Mouse (Mus musculus) hindbrain, embryonic 12.5 days (tissue): ENCODE results near the gene Wdr54. TPM values are rescaled to one million over a fixed set of nuclear protein-coding genes. Genes with fewer than 3 reads are reported as not detected.

ENCODE experiments used
- ATAC-seq: fragments of 200-750 bp; cut with Nextera tagmentation; 2 replicates; pipeline ENCODE4 v1.8.0; 2017; ENCODE audit warnings: moderate TSS enrichment; ENCODE audit not compliant: low FRiP score
- H3K27ac ChIP-seq: fragments of 300-500 bp; sonication (generic); 2 replicates; pipeline ENCODE4 v1.5.1; 2016; ENCODE audit warnings: mild to moderate bottlenecking
- H3K27me3 ChIP-seq: fragments of 300-500 bp; sonication (generic); 2 replicates; pipeline ENCODE4 v1.6.1; 2016; ENCODE audit warnings: mild to moderate bottlenecking
- H3K36me3 ChIP-seq: fragments of 300-500 bp; sonication (generic); 2 replicates; pipeline ENCODE4 v1.6.1; 2016; ENCODE audit warnings: mild to moderate bottlenecking
- H3K4me1 ChIP-seq: fragments of 300-500 bp; sonication (generic); 2 replicates; pipeline ENCODE4 v1.6.1; 2016
- H3K4me2 ChIP-seq: fragments of 300-500 bp; sonication (generic); replicated peaks from 2 replicates; pipeline ENCODE4 v1.6.1; 2016; ENCODE audit warnings: mild to moderate bottlenecking
- H3K4me3 ChIP-seq: fragments of 300-500 bp; sonication (generic); 2 replicates; pipeline ENCODE4 v1.5.1; 2016; ENCODE audit warnings: mild to moderate bottlenecking
- H3K9ac ChIP-seq: fragments of 300-500 bp; sonication (generic); 2 replicates; pipeline ENCODE4 v1.6.1; 2016; ENCODE audit warnings: mild to moderate bottlenecking, moderate library complexity
- H3K9me3 ChIP-seq: fragments of 300-500 bp; sonication (generic); replicated peaks from 2 replicates; pipeline ENCODE4 v1.6.1; 2016; ENCODE audit warnings: mild to moderate bottlenecking
- WGBS: fragments of 180-500 bp; shearing (Covaris S2); methylation state at CpG from one replicate; pipeline ENCODE4 v1.1.7; 2016; 5-methylcytosine and 5-hydroxymethylcytosine counted together
- polyA plus RNA-seq: library from polyadenylated mRNA; unstranded; fragments of >200 nt; fragmentation: Nextera tagmentation; extraction: Ambion mirVana; gene quantifications from 2 replicates; pipeline ENCODE4 v1.2.1, GENCODE M21; 2016

Gene Wdr54
- polyA plus RNA-seq, 1 experiment from 2014 or later: 11.2 TPM

DNA sequence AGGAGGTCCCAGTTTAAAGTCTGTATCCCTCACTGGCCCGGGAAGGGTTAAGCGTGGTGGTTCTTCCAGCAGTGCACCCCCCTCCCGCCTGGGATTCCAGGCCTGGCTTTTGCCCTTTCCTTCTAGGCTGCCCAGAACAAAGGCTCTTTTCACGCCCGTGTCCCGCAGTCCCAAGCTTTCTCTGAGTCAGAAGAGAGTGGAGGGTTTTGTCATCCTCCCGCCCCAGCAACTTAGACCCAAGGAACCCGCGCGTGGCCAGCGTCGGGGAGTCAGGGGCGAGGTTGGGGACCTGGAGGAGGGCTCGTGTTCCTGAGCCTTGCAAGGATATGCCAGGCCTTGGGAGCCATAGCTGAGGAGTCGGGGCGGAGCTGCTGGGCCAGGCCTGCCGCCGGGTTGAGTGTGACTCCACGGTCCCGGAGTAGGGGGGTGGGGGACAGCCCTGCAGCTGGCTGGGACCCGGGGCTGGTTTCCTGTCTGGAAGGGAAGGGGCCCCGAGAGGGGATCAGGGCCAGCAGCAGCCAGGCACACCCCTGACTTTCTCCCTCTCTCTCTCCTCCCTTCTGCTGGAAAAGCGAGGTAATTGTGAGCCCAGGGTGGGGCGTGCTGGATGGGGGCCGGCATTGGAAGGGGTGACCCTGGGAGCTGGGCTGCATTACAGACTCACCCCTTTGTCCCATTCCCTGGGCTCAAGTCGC lies 19.2 kb downstream of the Wdr54 start:
- H3K27me3 ChIP-seq: peaks cover 16% of the 10 kb centered on the region
- no peaks in the 10 kb centered on the region for H3K9me3 ChIP-seq
- H3K4me1 ChIP-seq: peaks cover 52% of the 10 kb centered on the region

GRCm38 (mm10) chr6:83136291-83136880 lies 19.8 kb downstream of the Wdr54 start:
- Histone ChIP-seq H3K9me3 (no peaks in the 10 kb centered on the region), H3K4me2 (peak overlapping the region; percentile 72), H3K4me1 (peaks cover 45% of the 10 kb centered on the region), H3K27ac (peak overlapping the region; percentile 93), H3K36me3 (no peaks in the 10 kb centered on the region), H3K4me3 (peak overlapping the region; percentile 41), H3K9ac (peak overlapping the region; percentile 70), H3K27me3 (peaks cover 16% of the 10 kb centered on the region)
- ATAC-seq: peak; percentile 7; the same call in 1 of the 2 replicates
- 6% methylated on average over 5 of the region's 5 CpGs for WGBS

More for the DNA sequence above, 19.2 kb downstream of the Wdr54 start:
- no peaks in the 10 kb centered on the region for H3K36me3 ChIP-seq
- peak overlapping the region; percentile 72 for H3K4me2 ChIP-seq
- peak overlapping the region; percentile 93 for H3K27ac ChIP-seq
- WGBS: under 1% methylated on average over 26 of the region's 26 CpGs
- peak overlapping the region; percentile 70 for H3K9ac ChIP-seq
- peak; percentile 85 for ATAC-seq
- H3K4me3 ChIP-seq: peak overlapping the region; percentile 41

DNA sequence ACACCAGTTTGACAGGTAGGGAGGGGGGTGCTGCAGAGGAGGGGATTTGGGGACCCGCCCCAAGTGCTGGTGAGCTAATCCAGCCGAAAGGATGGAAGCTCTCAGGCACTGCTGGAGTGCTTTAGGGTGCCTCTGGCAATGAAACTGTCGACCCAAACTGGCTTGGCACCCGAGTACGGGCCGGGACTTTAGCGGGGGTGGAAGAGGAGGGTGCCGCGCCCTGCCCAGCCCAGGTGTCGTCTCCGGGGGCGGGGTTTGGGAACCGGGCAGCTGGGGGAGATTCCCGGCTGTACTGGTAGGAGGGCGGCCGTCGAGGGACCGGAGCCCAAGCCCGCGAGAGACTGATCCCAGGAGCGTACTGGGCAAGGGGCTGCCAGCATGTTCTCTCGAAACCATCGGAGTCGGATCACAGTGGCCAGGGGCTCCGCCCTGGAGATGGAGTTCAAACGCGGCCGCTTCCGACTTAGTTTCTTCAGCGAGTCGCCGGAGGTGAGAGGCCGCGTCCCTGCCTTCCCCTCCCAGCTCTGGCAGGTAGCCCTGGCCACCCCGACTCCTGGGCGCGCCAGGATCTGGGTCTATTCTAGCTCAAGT lies 20.5 kb downstream of the Wdr54 start:
- 3% methylated on average over 37 of the region's 37 CpGs for whole genome bisulfite sequencing
- Histone ChIP-seq H3K27me3 (peaks cover 16% of the 10 kb centered on the region), H3K9ac (peak overlapping the region; percentile 70), H3K4me3 (peak overlapping the region; percentile 41), H3K9me3 (no peaks in the 10 kb centered on the region), H3K4me1 (peaks cover 42% of the 10 kb centered on the region), H3K36me3 (no peaks in the 10 kb centered on the region), H3K27ac (peak overlapping the region; percentile 93; the same call in 1 of the 2 replicates), H3K4me2 (peak overlapping the region; percentile 72)
- ATAC-seq: no peak

GRCm38 (mm10) chr6:83134951-83135513 lies 21.2 kb downstream of the Wdr54 start, which contains the start of gene Rtkn:
Gene Rtkn, plus strand, starts transcription at chr6:83135463.
- peaks cover 42% of the 10 kb centered on the region for H3K4me1 ChIP-seq
- no peak for ATAC-seq
- peak within 1 kb of the TSS; percentile 41 for H3K4me3 ChIP-seq

GRCm38 (mm10) chr6:83134226-83134625 lies 22.0 kb downstream of the Wdr54 start:
- Histone ChIP-seq H3K4me3 (no peak overlapping the region), H3K9ac (no peak overlapping the region), H3K36me3 (no peaks in the 10 kb centered on the region), H3K27ac (no peak overlapping the region), H3K4me2 (no peak overlapping the region), H3K9me3 (no peaks in the 10 kb centered on the region), H3K4me1 (peaks cover 41% of the 10 kb centered on the region), H3K27me3 (peaks cover 16% of the 10 kb centered on the region)
- WGBS: 72% methylated on average over 3 of the region's 3 CpGs
- ATAC-seq: no peak

More at GRCm38 (mm10) chr6:83134951-83135513, 21.2 kb downstream of the Wdr54 start, which contains the start of gene Rtkn:
- Histone ChIP-seq H3K27ac (peak within 1 kb of the TSS; percentile 93), H3K9ac (peak within 1 kb of the TSS; percentile 70), H3K9me3 (no peaks in the 10 kb centered on the region), H3K27me3 (peaks cover 16% of the 10 kb centered on the region), H3K36me3 (no peaks in the 10 kb centered on the region), H3K4me2 (peak within 1 kb of the TSS; percentile 72)
- 55% methylated on average over 7 of the region's 7 CpGs for WGBS

DNA sequence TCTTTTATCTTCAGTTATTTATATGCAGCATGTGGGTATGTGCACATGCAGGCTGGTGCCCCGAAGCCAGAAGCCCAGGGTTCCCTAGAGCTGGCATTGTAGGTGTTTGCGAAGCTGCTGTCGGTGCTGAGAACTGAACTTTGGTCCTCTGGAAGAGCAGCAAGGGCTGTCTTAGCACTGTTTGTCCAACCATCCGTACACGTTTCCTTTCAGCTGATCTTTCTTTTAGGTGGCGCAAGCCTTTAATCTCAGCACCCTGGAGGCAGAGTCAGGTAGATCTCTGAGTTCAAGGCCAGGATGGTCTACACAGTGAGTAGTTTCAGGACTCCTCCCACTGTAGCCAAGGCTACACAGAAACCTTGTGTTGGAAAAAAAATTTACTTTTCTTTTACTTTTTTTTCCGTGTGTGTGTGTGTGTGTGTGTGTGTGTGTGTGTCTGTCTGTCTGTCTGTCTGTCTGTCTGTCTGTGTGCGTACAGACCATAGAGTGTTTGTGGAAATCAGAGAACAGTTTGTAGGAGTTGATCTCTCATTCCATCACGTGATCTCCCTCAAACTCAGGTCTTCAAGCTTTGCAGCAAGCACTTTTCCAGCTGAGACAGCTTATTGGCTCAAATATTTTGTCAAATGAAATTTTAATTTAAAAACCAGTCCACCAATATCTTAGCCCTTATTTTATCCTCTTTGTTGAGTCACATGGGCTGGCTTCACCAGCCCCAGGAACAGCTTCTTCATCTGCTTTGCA lies 23.8 kb downstream of the Wdr54 start:
- WGBS: 89% methylated on average over 9 of the region's 9 CpGs
- Histone ChIP-seq H3K27me3 (peaks cover 16% of the 10 kb centered on the region), H3K9ac (no peak overlapping the region), H3K27ac (no peak overlapping the region), H3K9me3 (no peaks in the 10 kb centered on the region), H3K4me1 (peaks cover 22% of the 10 kb centered on the region), H3K4me2 (no peak overlapping the region), H3K36me3 (no peaks in the 10 kb centered on the region), H3K4me3 (no peak overlapping the region)
- no peak for ATAC-seq

DNA sequence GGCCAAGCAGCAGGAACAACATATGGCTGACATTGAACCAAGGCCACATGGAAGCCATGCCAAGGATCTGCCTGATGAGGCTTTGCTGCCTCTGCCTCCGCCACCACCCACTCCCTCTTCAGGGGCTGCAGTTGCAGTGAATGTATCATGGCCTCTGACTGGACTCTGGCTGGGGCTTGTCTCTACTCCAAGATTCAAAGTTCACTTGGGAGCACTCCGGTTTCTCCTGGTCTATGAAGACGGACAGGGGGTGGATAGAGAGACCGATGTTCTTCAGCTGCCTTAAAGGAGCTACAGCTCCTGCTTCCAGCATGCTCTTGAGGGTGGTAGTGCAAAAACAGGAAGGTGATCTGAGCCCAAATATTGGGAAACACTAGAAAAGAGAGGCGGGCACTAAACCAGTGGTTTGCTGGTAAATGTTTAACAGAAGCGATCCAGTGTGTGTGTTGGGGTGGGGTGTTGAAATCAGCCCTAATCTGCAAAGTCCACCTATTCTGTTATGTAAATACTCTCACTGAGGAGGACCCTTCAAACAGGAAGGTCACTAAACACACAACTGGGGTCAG lies 24.6 kb downstream of the Wdr54 start:
- Histone ChIP-seq H3K27me3 (peaks cover 16% of the 10 kb centered on the region), H3K27ac (no peak overlapping the region), H3K9me3 (no peaks in the 10 kb centered on the region), H3K4me2 (no peak overlapping the region), H3K36me3 (no peaks in the 10 kb centered on the region), H3K4me1 (peaks cover 18% of the 10 kb centered on the region), H3K4me3 (no peak overlapping the region), H3K9ac (no peak overlapping the region)
- 73% methylated on average over 6 of the region's 6 CpGs for WGBS
- no peak for ATAC-seq

- H3K36me3 ChIP-seq: no peaks in the 10 kb centered on the region
- H3K4me1 ChIP-seq: peaks cover 24% of the 10 kb centered on the region
- no peak overlapping the region for H3K27ac ChIP-seq
- no peak overlapping the region for H3K4me3 ChIP-seq
- 95% methylated on average over 5 of the region's 5 CpGs for WGBS
- no peak overlapping the region for H3K9ac ChIP-seq
- no peak overlapping the region for H3K4me2 ChIP-seq
- no peaks in the 10 kb centered on the region for H3K9me3 ChIP-seq
- H3K27me3 ChIP-seq: no peaks in the 10 kb centered on the region
- ATAC-seq: no peak
Observed at GRCm38 (mm10) chr6:83127419-83127818, 28.8 kb downstream of the Wdr54 start.

DNA sequence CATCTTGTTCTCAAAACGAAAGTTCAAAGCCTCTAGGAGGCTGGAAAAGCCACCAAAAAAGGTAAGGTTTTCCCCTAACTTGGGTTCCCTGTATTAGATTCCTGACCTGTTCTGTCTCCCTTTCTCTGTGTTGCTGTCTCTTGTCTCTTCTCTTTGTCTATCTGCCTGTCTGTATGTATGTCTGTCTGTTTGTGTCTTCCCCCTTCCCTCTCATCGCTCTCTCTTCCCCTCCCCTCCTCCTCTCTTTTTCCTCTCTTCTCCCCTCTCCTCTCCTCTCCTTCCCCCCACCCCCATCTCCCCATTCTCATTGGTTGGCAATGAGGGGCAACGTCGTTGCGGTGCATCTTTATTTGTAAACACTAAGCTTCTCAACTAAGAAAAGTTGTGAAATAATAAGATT lies 30.9 kb downstream of the Wdr54 start, which contains the start of gene Ino80b:
TSS of gene Ino80b (minus strand) at position 101 of the 400 bp plus-strand sequence.
- ATAC-seq: no peak
- H3K4me2 ChIP-seq: peak within 1 kb of the TSS; percentile 71
- H3K36me3 ChIP-seq: no peaks in the 10 kb centered on the region
- H3K9me3 ChIP-seq: no peaks in the 10 kb centered on the region
- peak within 1 kb of the TSS; percentile 69 for H3K4me3 ChIP-seq
- H3K27ac ChIP-seq: peak within 1 kb of the TSS; percentile 74
- H3K9ac ChIP-seq: peak within 1 kb of the TSS; percentile 79
- 23% methylated on average over 5 of the region's 5 CpGs for WGBS
- H3K4me1 ChIP-seq: peaks cover 32% of the 10 kb centered on the region
- no peaks in the 10 kb centered on the region for H3K27me3 ChIP-seq

- Histone ChIP-seq H3K36me3 (no peaks in the 10 kb centered on the region), H3K9me3 (no peaks in the 10 kb centered on the region), H3K27me3 (no peaks in the 10 kb centered on the region), H3K4me3 (peak overlapping the region; percentile 69), H3K4me2 (peak overlapping the region; percentile 71), H3K9ac (peak overlapping the region; percentile 79), H3K4me1 (peaks cover 37% of the 10 kb centered on the region), H3K27ac (peak overlapping the region; percentile 74)
- WGBS: under 1% methylated on average over 30 of the region's 30 CpGs
- no peak for ATAC-seq
Observed at GRCm38 (mm10) chr6:83124851-83125312, 31.3 kb downstream of the Wdr54 start.

DNA sequence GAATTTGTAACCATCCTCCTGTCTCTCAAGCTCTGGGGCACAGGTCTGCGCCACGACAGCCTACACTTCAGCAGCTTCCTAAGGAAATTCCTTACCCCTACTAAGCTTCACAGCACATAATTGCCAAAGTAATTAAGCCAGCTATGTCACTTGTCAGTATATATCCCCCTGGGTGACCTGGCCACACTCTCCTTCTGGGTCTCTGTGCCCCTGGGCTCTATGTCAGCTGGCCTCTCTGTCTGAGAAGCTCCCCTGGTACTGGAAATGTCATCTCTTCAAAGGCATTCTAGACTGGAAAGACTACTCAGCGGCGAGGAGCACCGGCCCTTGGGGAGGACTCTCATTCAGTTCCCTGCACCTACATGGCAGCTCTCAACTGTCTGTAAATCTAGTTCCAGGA lies 33.2 kb downstream of the Wdr54 start:
- no peaks in the 10 kb centered on the region for H3K9me3 ChIP-seq
- ATAC-seq: no peak
- H3K9ac ChIP-seq: peak overlapping the region; percentile 97; the same call in 1 of the 2 replicates
- H3K4me3 ChIP-seq: peak overlapping the region; percentile 82
- no peak overlapping the region for H3K27ac ChIP-seq
- H3K36me3 ChIP-seq: peaks cover 18% of the 10 kb centered on the region
- H3K4me2 ChIP-seq: peak overlapping the region; percentile 95
- WGBS: 67% methylated on average over 5 of the region's 5 CpGs
- H3K4me1 ChIP-seq: peaks cover 48% of the 10 kb centered on the region
- no peaks in the 10 kb centered on the region for H3K27me3 ChIP-seq
